Mouse (Mus musculus): ENCODE measurements around the gene Ythdf1.
A peak's percentile ranks its signal among the peaks of the same experiment; 100 is the strongest.

The Ythdf1 gene

DNA sequence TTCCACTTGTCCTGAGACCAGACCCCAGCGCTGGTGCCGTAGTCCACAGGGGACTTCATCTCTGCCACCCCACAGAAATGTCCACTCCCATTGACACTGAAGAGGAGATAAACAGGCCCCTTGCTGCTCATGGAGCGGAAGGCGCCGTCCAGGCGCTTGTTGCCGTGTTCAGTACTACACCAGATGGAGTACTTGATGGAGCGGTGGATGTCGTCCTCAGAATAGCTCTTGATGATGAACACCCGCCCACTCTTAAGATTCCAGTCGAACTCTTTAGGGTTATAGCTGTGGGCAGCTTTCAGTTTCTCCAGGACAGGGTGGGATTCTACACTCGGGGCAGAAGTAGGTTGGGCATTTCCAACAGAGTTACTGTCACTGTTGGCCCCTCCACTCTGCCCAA lies 9.8 kb downstream of the Ythdf1 start:
- DNase-seq (ENCODE audit: low spot score), result no peak

DNA sequence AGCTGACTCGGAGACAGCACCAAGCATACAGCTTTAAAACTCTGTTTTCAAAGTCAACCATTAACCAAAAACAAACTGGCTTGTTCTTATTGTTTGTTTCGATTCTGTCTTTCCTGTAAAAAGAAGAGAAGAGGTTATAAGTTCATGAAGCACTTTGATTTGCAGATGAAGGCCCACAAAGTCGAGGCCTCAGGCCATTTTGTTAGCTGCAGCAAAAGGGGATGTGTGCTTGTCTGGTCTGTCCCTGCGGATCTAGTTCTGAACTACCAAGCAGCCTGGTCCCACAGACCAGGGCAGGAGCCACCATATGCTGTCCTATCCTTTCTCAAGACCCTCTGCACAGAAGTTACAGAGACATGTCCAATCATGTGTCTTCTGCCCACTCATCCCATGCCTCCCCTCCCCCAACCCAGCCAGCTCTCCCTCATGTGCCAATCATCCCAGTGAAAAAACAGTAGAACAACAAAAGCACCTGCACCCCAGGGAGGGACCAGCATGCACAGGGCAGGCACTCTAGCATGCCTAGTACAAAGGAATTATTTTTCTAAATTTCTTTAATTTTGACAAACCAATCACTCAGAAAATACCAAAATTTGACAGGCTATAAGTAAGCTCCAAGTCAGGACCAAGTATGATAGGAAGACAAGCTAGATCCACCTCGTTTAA lies 15.1 kb downstream of the Ythdf1 start:
- no peak for DNase-seq (ENCODE audit: low spot score)

- DNase-seq (ENCODE audit: low spot score), result no peak
These were observed 16.1 kb downstream of the Ythdf1 start for GRCm38 (mm10) chr2:180904435-180905208.

GRCm38 (mm10) chr2:180902086-180902485 lies 18.7 kb downstream of the Ythdf1 start:
- peak; percentile 78 for DNase-seq (ENCODE audit: low spot score)

- DNase-seq (ENCODE audit: low spot score), result no peak
These were observed 22.9 kb downstream of the Ythdf1 start for GRCm38 (mm10) chr2:180897857-180898256.

GRCm38 (mm10) chr2:180896819-180897625 lies 23.7 kb downstream of the Ythdf1 start:
- DNase-seq (ENCODE audit: low spot score), result no peak

DNA sequence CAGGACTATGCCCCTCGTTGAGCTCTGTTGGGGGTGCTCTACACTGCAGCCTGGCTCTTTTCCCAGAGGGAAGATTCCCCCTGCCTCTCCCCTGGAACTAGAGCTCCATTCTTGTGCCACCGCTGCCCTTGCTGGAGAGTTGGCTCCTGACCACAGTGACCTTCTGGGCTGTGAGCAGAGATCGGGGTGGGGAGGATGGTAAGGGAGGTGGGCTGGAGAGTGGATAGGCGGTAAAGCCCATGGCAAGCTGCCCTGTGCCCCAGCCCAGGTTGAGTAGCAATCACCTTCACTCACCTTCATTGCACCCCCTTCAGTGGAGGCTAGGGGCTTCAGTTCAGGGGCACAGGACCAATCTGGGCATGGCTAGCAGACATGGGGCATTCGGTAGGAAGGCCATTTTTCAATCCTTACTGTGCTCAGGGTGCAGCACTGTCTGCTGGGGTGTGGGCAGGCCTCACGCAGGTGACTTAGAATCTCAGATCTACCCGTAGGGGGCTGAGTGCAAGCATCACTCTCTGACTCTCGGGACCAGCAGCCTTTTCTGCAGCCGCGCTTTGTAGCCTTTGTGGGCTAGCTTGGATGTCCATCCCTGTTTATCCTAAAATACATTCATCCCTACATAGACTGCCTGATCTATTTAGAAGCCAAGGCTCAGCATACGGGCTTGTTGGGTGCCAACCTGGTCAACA lies 24.8 kb downstream of the Ythdf1 start:
- DNase-seq (ENCODE audit: low spot score), result no peak

GRCm38 (mm10) chr2:180895321-180895720 lies 25.4 kb downstream of the Ythdf1 start:
- DNase-seq (ENCODE audit: low spot score), result no peak

- DNase-seq (ENCODE audit: low spot score), result peak; percentile 89
These were observed 26.0 kb downstream of the Ythdf1 start for GRCm38 (mm10) chr2:180894734-180895133.

- DNase-seq (ENCODE audit: low spot score), result peak; percentile 61
These were observed 26.6 kb downstream of the Ythdf1 start for GRCm38 (mm10) chr2:180894029-180894623.

DNA sequence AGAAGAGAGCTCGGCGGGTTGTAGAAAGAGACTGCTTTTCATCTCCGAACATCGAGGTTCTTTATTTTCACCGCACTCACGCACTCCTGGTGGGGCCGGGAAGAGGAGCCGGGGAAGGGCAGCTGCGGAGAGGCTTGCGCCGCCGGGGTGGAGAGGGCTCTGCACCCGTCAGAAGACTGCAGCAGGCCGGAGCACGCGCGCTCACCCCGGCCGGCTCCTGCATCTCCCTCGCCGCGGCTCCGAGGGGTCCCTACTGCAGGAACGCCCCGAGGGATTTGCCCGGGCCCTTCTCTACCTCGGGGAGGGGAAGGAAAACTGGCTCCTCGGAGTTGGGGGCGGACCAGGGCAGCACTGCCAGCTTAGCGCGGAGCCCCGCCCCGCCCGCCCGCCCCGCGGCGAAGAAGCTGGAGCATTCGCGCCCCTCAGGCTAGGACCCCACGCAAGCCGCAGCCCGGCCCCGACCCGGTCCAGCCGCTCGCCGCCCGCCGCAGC lies 27.2 kb downstream of the Ythdf1 start:
- DNase-seq (ENCODE audit: low spot score), result no peak

DNA sequence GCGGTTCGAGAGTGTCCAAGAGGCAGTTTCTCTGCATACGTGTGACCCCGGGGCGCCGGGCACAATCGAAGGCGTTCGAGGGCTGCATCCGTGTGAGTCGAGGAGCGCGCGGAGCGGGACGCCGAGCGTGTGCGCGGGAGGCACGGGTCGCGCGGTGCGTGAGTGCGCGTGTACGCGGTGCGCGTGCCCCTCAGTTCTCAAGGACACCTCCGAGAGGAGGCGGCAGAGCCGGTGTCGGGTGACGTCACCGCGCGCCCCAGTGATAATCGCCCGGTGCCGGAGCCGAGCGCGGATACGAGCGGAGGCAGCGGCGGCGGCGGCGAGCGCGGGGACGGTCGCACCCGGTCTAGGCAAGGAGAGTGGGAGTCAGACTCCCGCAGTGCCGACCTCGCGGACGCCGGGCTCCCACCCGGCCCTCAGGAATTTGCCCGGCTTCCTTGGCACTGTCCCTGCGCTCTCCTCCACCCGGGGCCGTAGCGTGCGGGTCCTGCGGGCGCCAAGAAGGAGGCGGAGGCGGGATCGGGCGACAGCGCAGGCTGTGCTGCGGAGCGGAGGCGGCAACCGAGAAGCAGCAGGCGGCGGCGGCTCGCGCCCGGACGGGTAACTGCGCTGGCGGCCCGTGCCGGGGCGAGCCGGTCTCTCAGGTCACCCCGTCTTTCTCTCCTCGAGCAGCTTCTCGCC lies 27.8 kb downstream of the Ythdf1 start:
- DNase-seq (ENCODE audit: low spot score), result peak; percentile 81

GRCm38 (mm10) chr2:180891835-180892323 lies 28.9 kb downstream of the Ythdf1 start:
- DNase-seq (ENCODE audit: low spot score), result peak; percentile 44

DNA sequence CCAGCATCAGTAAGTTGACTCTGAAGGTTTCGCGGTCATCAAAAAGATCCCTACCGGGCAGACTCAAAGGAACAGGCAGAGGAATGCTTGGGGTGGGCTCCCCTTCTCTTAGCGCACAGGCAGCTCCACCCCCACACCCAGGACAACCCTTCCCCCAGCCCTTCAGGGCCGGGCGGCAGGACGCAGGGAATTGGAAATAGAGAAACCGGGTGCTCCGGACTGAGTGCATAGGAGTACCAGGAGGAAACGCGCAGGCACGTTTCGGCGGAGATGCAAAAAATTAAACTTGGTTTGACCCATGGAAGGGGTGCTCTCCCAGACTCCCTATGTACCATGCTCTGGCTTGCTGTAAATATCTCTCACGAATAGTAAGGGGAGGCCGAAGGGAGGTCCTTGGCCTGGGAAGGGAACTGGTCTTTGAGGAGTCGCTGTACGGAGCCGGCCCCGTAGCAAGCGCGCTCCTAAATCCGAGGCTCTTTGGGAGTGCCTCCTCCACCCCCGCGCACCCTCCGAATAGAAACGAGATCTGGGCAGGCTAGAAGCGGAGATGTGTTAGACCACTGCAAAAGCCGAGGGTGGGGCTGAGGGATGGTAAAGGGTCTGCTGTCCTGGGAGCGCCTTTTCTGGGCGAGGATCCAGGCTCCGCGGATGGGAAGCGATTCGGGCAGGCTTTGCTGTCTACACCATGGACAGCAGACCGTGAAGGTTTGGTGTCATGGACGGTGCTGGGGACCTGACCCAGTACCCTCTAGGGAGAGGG lies 29.5 kb downstream of the Ythdf1 start:
- peak; percentile 52 for DNase-seq (ENCODE audit: low spot score)

- DNase-seq (ENCODE audit: low spot score), result peak; percentile 79
These were observed 30.2 kb downstream of the Ythdf1 start for GRCm38 (mm10) chr2:180890422-180891074.

DNA sequence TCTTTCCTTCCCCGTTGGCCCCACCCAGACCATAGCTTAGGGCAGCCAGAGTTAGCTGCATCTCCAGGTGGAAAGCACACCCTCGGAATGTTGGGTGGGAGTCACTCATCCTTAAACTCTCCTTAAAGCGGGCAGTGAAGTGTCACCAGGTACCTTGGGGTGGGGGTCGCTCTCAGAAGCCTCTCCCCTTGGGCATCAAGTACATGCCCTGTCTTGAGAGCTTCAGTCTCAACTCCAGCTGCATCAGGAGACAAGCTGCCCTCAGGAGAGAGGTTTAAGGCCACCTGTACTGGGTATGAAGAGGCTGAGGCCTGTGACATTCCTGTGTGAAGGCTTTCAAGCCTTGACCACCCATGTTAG lies 30.8 kb downstream of the Ythdf1 start:
- DNase-seq (ENCODE audit: low spot score), result no peak

GRCm38 (mm10) chr2:180889271-180889920 lies 31.4 kb downstream of the Ythdf1 start:
- peak; percentile 58 for DNase-seq (ENCODE audit: low spot score)

DNA sequence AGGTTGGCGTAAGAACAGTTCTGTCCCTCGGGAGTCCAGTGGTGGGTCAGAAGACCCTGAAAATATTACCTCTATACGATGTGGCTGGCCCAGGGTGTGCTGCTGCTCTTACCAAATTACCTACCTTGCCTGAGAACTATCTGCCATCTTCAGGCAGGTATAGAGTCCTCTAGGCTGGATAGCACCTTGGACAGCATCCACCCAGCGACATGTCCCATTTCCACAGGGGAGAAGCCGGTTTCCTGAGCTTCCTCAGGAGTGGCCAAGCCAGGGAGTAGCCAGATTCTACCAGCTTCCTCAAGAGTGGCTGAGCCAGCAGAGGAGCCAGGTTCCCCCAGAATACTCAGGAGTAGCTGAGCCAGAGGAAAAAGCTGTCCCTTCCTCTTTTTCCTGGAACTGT lies 35.5 kb downstream of the Ythdf1 start:
- no peak for DNase-seq (ENCODE audit: low spot score)

- DNase-seq (ENCODE audit: low spot score), result peak; percentile 55
These were observed 39.5 kb downstream of the Ythdf1 start for GRCm38 (mm10) chr2:180881281-180881680.

Measured in embryo, embryonic 10 days (tissue).